8 mouse cellular contexts compared by ENCODE assay signal in the genomic region with DNA sequence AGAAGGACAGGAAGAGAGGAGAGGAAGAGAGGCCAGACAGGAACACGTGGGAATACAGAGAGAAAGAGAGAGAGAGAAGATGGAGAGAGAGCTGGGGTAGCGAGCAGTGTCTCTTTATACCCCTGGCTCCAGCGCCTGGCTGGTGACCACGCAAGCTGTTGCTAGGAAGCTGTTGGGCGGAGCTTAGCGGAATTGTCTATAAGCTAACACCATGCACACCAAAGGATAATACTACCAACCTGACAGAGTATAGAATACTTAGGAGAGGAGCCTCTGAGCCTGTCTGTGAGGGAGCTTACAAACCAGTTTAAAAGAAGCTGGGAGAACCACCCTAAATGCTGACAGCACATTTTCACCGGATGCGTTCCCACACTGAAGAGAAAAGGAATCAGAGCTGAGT.
DNase-seq lines count a peak whose midpoint lies in the region; ATAC-seq and TF ChIP-seq lines count a peak whose summit lies in the region.

No protein-coding gene starts in this region.

- DNase-seq in kidney, postnatal 0 days (ENCODE audit: low spot score), result peak; percentile 30
- DNase-seq in kidney, adult 9 months, result no peak
- DNase-seq in hindbrain, embryonic 10.5 days (ENCODE audit: low spot score), result peak; percentile 9
- DNase-seq in left cerebral cortex, adult 11 months (ENCODE audit: low spot score), result peak; percentile 11
- no peak for DNase-seq in T-cell, adult 2 months (ENCODE audit: low spot score)
- DNase-seq in heart, embryonic 10.5 days (ENCODE audit: low spot score), result no peak

- H3K27ac ChIP-seq in kidney, postnatal 0 days, result peak overlapping the region; percentile 36; the same call in 1 of the 2 replicates
- no peak overlapping the region for H3K27ac ChIP-seq in hindbrain, embryonic 10.5 days
- H3K27ac ChIP-seq in neural tube, embryonic 15.5 days (replicated peaks), result no peak overlapping the region
- H3K27ac ChIP-seq in heart, embryonic 10.5 days, result no peak overlapping the region
- no peak overlapping the region for H3K27ac ChIP-seq in heart, embryonic 11.5 days (ENCODE audit: low read depth, low read length)

- H3K9ac ChIP-seq in kidney, postnatal 0 days (ENCODE audit: low read depth, low read length), result no peak overlapping the region
- no peak overlapping the region for H3K9ac ChIP-seq in neural tube, embryonic 15.5 days (replicated peaks)
- no peak overlapping the region for H3K9ac ChIP-seq in heart, embryonic 11.5 days (ENCODE audit: low read depth, low read length)

- H3K9me3 ChIP-seq in kidney, postnatal 0 days (replicated peaks; ENCODE audit: low read length), result no peaks in the 10 kb centered on the region
- no peaks in the 10 kb centered on the region for H3K9me3 ChIP-seq in hindbrain, embryonic 10.5 days
- H3K9me3 ChIP-seq in neural tube, embryonic 15.5 days (replicated peaks), result no peaks in the 10 kb centered on the region
- H3K9me3 ChIP-seq in heart, embryonic 10.5 days, result no peaks in the 10 kb centered on the region
- H3K9me3 ChIP-seq in heart, embryonic 11.5 days (replicated peaks; ENCODE audit: control insufficient read depth, low read length), result no peaks in the 10 kb centered on the region

- no peak for ATAC-seq in kidney, postnatal 0 days (replicated peaks; ENCODE audit: low FRiP score, low read depth)
- no peak; the same call in 1 of the 2 replicates for ATAC-seq in neural tube, embryonic 15.5 days (ENCODE audit: low FRiP score)
- ATAC-seq in heart, embryonic 11.5 days (replicated peaks; ENCODE audit: insufficient number of reproducible peaks, low FRiP score, low TSS enrichment), result no peak

- no peaks in the 10 kb centered on the region for H3K36me3 ChIP-seq in kidney, postnatal 0 days (ENCODE audit: insufficient read depth, low read length)
- no peaks in the 10 kb centered on the region for H3K36me3 ChIP-seq in hindbrain, embryonic 10.5 days
- no peaks in the 10 kb centered on the region for H3K36me3 ChIP-seq in neural tube, embryonic 15.5 days
- H3K36me3 ChIP-seq in heart, embryonic 10.5 days, result no peaks in the 10 kb centered on the region
- no peaks in the 10 kb centered on the region for H3K36me3 ChIP-seq in heart, embryonic 11.5 days (ENCODE audit: control insufficient read depth, insufficient read depth, low read length)

- H3K27me3 ChIP-seq in kidney, postnatal 0 days (ENCODE audit: insufficient read depth, low read length), result no peaks in the 10 kb centered on the region
- no peaks in the 10 kb centered on the region for H3K27me3 ChIP-seq in hindbrain, embryonic 10.5 days (ENCODE audit: insufficient read depth, poor library complexity, severe bottlenecking)
- H3K27me3 ChIP-seq in neural tube, embryonic 15.5 days (replicated peaks), result no peaks in the 10 kb centered on the region
- H3K27me3 ChIP-seq in heart, embryonic 10.5 days (ENCODE audit: insufficient read depth, poor library complexity, severe bottlenecking), result no peaks in the 10 kb centered on the region
- H3K27me3 ChIP-seq in heart, embryonic 11.5 days (ENCODE audit: control insufficient read depth, insufficient read depth, low read length), result no peaks in the 10 kb centered on the region

- no peak overlapping the region for H3K4me3 ChIP-seq in kidney, postnatal 0 days (replicated peaks; ENCODE audit: low read depth, low read length)
- no peak overlapping the region for H3K4me3 ChIP-seq in hindbrain, embryonic 10.5 days
- H3K4me3 ChIP-seq in neural tube, embryonic 15.5 days (replicated peaks), result no peak overlapping the region
- no peak overlapping the region for H3K4me3 ChIP-seq in heart, embryonic 10.5 days
- no peak overlapping the region for H3K4me3 ChIP-seq in heart, embryonic 11.5 days (ENCODE audit: low read depth, low read length)

- 54% methylated on average over 8 of the region's 8 CpGs for WGBS in kidney, postnatal 0 days
- WGBS in hindbrain, embryonic 10.5 days, result 69% methylated on average over 8 of the region's 8 CpGs
- WGBS in neural tube, embryonic 15.5 days, result 56% methylated on average over 8 of the region's 8 CpGs
- 71% methylated on average over 8 of the region's 8 CpGs for WGBS in heart, embryonic 10.5 days
- WGBS in heart, embryonic 11.5 days (ENCODE audit: insufficient replicate concordance), result 73% methylated on average over 8 of the region's 8 CpGs

- no peak overlapping the region for H3K4me2 ChIP-seq in kidney, postnatal 0 days (ENCODE audit: low read length)
- peak overlapping the region; percentile 27 for H3K4me2 ChIP-seq in neural tube, embryonic 15.5 days
- H3K4me2 ChIP-seq in heart, embryonic 11.5 days, result no peak overlapping the region

- H3K4me1 ChIP-seq in kidney, postnatal 0 days (replicated peaks; ENCODE audit: insufficient read depth, low read length), result no peaks in the 10 kb centered on the region
- H3K4me1 ChIP-seq in hindbrain, embryonic 10.5 days (replicated peaks), result peaks cover 5% of the 10 kb centered on the region; the same call in 1 of the 2 replicates
- H3K4me1 ChIP-seq in neural tube, embryonic 15.5 days, result no peaks in the 10 kb centered on the region
- no peaks in the 10 kb centered on the region; the same call in 1 of the 2 replicates for H3K4me1 ChIP-seq in heart, embryonic 10.5 days
- no peaks in the 10 kb centered on the region for H3K4me1 ChIP-seq in heart, embryonic 11.5 days (ENCODE audit: control insufficient read depth, insufficient read depth, low read length)

- TF ChIP-seq CTCF in kidney, postnatal 0 days (IDR thresholded peaks at IDR 0.05; ENCODE audit: low read depth), result no peak

Comparison
In these comparisons a context has a peak if more than half of its experiments do, and no peak if none do; other contexts are left out.
1. DNase-seq: peak in kidney, postnatal 0 days (single experiment), hindbrain, embryonic 10.5 days (single experiment) and left cerebral cortex, adult 11 months (single experiment); none in kidney, adult 9 months (single experiment), T-cell, adult 2 months (single experiment) and heart, embryonic 10.5 days (single experiment).